Mouse (Mus musculus) c-Kit-positive CD71-negative TER-119-negative erythroid progenitor cells, embryonic 14.5 days (primary cell): ENCODE results near the gene Vps39.

Source experiments
- DNase-seq: peaks from one replicate; pipeline ENCODE4 v3.0.0-alpha.2; 2013; ENCODE audit warnings: low read depth

The Vps39 gene

DNA sequence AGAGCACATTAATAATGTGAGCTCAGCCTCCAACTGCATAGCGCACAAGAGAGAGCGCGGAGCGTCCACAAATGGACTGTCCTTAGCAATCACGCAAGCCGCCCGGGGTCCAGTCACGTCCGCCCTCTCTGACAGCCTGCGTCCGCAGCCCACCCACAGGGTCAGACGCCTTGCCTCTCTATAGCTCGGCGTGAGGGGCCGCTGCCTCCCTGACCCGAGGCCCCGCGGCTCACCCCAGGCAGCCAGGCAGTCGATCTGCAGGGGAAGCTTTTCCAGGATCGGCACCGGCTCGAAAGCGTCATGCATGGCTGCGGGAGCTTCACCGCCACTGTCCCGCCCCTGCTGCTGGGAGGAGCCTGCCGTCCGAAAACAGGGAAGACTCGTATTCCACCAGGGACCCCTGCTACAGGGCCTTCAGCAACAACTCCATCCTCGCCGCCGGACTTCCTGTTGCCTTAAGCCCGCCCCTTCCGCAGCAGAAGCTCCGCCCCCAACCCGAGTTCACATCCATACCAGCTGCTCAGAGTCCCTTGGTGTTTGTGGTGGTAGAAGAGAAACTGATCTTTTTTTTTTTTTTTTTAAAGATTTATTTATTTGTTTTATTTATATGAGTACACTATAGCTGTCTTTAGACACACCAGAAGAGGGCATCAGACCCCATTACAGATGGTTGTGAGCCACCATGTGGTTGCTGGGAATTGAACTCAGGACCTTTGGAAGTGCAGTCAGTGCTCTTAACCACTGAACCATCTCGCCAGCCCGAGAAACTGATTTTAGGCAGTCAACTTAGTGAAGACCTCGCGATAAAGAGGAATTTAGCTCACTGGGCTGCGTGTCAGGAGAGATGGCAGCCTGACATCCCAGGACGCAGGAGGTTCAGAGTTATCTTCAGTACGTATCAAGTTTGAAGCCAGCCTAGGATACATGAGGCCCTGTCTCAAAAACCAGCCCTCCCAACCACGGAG lies at the start of gene Vps39:
TSS of gene Vps39 (minus strand) at position 456 of the 965 bp plus-strand sequence.
- DNase-seq, result peak; percentile 83

DNA sequence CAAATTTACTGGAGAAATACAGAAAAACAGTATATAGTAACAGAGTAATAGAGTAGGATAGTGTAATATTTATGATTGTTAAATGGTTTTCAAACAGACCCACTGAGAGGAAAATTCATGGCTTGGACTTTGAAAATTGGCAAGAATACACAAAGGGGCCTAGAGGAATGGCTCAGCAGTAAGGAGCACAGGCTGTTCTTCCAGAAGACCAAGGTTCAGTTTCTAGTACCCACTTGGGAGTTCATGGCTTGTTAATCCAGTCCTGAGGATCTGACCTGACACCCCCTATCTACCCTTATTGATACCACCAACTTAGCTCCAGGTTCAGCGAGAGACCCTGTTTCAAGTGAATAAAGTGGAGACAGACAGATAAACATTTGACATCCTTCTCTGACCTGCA lies 45.0 kb upstream of the Vps39 start:
- DNase-seq, result no peak

DNA sequence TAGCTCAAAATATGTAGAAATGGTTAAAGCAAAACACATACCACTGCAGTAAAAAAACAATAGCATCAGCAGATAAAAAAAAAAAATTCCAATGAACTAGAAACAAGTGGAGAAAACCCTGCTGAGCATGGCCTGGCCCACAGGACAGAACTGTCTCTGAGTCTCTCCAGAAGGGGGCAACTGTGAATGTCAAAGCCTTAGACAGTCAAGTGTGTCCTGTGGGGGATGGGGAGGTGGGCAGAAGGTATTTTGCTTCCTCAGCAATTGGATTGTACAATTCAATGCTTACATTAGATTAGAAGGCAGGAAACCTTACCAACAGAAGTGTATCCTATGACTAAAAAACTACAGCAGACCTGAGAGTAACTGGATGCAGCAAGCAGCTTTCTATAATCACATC lies 39.5 kb upstream of the Vps39 start:
- no peak for DNase-seq

DNA sequence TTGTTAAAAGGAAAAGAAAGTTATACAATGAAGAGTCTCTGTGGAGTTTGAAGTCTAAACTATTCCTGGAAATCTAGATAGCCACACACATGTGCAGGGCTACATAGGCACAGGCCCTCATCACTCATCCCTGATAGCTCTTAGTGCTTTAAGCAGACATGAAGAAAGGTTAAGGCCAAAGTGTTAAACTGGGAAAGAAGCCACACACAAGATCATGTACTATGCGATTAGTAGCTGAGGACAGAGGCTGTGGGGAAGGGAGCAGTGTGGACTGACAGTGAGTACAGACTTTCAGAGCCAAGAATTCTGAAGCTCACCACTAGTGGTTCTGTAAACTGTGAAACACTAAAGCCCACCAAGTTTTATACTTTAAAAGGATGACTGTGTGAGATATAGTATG lies 38.0 kb upstream of the Vps39 start:
- no peak for DNase-seq

DNA sequence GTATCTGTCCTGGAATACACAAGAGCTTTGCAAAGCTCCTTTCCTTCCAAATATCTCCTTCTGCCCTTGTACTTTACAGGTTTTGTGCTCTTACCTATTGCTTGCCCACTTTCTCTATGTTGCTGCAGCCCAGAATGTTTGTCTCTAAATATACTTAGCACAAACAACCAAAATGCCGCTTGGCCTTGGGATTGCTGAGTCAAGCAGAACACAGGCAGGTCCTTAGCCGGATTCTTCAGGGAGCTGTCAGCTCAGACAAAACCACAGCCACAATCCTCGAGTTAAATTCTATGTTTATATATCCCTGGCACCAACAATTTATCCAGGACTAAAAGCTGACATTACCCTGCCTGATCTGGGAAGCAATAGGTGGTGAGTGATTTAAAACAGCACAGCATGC lies 36.4 kb upstream of the Vps39 start:
- DNase-seq, result no peak

DNA sequence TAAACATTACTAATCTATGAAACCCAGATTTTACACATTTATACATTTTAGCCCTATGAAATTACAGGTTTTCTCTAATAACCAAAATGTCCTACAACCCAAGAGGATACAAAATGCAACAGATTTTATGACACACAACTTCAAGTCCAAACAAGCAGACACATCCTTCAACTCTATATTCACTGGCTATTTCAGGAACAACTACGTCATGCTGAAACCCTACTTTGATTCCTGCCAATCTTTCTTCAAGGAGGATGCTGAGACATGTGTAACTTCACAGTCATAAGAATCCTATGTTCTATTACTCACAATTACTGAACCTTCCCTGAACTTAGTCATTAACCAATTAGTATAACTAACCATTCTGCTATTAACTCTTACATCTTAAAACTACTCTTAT lies 34.4 kb upstream of the Vps39 start:
- no peak for DNase-seq

DNA sequence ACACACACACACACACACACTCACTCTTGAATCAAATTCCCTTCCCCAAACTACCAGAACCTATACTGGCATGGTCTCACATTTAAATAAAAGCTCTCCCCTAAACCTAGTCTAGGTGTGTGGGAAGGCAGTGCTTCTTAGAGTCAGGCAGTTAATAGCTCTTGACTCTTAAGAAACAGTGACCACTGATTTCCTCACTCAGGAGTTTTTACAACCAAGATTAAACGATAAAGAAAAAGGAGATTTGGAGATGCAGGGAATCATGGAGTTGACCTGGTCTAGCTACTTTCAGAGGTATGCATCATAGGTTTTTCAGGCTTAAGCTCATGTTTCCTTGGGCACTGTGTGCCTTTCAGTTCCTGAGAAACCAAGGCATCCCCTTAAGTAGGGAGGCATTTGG lies 33.3 kb upstream of the Vps39 start:
- DNase-seq, result no peak

DNA sequence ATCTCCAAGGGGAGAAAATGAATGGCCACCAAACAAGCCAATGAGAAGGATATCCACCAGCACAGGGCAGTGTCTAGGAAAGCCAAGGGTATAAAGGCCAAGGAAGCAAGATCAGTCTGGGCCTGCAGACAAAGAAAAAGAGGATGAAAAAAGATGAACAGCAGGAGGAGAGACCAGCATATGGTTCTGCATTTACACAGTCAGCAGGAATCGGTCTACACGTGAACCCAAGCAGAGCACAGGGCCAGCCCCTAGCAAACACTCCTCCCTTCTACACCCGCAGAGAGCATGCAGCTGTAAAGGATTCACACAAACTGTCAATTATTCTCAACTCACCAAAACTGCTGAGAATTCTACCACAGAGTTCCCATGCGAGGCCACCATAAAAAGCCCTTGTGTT lies 20.9 kb upstream of the Vps39 start:
- no peak for DNase-seq

DNA sequence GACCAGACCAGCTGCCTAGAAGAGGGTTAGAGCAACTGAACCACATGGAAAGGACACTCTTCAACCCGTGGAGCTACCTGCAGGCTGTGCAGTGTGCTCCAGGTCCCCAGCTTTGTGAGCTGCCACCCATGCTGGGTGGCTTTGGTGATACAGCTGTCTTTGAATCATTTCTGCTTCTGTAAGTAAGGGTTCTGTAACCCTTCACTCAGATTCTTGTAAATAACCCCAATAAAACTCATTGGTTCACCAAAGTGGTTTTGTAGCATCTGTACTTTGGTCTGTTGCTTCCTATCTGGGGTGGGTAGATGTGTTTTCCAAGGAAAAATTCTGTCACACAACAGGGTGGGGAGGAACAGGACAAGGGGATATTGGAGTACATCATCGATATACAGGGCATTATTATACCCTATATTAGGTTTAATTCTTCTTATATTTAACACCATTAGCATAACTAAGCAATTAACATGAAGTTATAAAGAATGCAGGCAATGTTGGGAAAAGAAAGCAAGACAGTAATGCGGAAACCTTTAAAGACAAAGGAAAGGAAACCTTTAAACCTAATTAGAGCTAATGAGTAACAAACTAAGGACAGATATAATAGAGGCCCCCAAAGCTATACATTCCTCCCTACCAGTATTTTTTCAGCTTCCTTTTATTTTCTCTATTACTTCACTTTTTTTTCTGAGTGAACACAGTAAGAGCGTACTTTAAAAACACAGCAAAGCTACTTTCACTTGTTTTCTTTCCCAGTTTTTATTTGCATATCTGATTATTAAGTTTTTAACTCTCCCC lies 14.7 kb upstream of the Vps39 start:
- DNase-seq, result no peak

DNA sequence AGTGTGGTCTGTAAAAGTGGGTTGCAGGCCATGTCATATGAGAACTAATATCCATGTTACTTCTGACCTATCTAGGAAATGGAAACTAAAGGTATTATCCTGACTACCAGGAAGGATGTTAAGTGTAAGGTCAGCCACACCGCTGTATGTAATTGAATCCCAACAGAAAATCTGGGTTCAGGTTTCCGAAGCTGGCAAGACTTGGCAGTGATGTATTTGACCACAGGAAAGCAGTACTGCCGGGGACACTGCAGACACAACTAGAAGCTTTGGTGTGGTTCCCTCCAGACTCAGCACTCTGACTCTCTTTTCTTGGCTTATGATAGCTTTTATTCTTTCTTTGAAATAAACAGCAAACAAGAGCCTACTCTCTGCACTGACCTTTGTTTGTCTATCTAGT lies 13.6 kb upstream of the Vps39 start:
- no peak for DNase-seq

DNA sequence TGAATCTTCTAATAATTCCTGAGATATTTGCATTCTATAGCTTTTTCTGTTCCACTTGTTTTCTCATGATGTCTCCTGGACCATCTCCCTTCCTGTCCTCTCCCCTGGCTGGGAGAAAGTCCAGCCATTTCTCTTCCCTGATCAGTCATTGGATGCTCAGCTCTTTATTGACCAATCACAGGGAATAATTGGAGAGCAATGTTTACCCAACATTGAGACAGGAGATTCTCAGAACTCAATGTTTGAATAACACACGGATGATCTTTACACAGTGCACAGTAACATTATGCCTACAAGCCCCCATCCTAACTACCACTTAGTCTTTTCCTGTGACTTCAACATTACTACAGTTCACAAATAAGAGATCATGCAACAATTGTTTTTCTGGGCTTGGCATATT lies 7.5 kb upstream of the Vps39 start:
- DNase-seq, result no peak

DNA sequence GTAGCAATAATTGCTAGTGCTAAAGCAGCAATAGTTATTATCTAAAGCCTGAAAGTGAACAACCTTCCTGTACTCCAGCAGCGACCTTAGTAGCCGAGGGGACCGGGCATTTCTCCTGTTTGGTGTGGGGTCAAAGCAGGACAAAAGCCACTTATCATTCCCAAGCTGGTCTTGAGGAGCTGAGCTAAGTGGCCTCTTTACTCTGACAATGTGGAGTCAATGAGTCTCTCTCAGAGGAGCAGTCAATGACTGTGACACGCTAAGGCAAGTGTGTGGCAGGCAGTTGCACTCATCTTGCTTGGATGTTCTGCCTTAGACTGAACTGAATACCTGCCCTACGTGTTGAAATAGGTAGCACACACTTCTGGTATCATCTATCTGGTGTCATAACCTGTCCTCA lies 1.6 kb downstream of the Vps39 start:
- DNase-seq, result no peak

DNA sequence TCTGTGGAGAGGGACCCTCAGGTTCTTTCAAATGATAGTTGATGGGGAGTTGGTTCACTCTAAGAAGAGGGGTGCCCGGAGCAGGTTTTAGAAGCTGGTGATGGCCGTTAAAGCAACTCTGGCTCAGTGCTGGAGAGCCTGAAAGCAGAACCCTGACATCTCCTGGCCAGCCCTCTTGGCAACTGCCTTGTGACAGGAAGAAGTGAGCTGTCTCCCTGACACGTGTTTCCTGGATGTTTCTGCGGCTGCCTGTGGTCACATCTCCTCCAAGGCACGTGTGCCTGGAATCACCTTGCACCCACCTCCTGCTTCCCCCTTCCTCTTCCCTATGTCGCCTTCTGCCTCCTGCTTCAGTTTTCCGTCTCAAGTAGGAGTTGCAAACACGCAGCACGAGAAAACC lies 4.8 kb downstream of the Vps39 start:
- DNase-seq, result no peak

DNA sequence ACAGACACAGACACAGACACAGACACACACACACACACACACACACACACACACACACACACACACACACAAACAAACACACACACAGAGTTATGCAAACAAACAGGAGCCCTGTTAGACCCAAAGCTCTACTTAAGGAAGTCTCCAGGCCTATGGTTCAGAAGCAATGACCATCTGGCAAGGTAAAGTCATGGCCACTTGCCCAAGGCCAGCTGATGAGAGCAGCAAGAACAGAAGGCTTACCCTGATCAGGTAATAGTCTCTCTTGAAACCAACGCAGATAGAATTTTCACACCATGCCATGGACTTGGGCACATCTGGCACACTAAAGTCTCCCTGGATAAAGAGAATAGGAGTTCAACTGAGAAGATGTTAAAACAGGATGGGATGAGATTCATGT lies 11.2 kb downstream of the Vps39 start:
- DNase-seq, result no peak

DNA sequence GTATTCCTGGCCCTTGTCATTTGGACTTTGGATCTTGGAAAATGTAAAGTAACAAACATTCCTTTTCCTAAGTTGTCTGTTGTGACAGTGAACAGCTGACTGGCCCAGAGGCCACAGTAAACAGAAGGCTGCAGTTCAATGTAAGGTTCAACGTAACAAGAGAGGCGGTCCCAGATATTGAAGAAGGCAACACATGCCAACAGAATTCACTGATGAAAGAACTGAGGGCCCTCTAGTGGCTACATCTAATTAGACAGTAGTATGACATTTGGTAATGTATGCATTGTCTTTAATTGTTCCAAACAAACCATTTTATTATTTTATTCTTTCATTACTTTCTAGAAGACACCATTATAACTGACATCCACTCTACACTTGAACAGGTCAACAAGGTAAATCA lies 15.1 kb downstream of the Vps39 start:
- no peak for DNase-seq

DNA sequence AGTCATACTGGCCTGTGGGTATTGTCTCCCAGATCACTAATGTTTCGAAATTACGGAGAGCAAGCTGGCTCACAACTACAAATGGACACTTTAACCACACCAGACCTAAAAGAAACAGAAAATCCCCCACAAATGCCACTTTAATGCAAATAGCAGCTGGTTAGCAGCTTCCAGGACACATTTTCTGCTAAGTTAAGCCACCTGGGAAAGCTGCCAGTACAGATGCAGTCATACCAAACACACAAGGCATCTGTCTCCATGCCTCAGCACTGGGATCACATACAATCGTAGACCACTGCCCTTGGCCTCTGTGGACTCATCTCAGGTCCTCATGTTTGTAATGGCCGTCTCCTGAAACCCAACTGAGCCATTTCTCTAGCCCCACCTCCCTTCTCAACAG lies 21.4 kb downstream of the Vps39 start:
- no peak for DNase-seq

DNA sequence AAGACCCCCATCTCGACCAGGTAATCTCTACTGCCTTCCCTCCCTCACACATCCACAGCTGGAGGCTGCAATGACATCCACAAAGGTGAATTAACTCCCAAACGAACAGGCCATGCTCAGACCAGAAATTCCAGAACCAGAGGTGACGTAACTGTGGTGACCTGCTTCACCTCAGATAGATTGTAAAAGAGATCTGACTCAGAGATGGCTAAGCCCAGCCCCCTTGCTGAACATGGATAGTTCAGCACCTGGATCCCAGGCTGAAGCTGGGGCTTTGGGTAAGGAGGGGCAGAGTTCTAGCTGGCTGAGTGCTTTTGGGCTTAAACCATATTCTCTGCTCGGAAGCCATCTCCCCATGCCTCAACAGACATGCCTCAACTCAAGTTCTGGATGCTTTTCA lies 37.9 kb downstream of the Vps39 start:
- no peak for DNase-seq

DNA sequence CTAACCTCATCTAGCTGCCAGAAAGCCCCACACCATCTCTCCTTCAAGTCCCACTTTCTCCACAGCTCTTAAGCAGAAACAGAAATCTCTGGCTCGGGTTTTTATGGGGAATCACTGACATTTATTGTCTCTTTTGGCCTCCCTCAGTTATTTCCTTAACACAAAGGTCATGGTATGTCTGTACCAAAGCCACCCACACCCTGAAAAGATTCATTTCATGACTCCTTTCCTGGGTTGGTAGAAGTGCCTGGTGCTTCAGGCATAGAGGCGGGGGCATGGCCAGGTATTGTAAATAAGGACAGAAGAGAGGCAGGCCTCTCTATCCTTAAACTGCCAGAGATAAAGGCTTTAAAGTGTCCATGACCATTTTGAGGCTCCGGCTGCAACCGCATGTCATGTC lies 38.5 kb downstream of the Vps39 start:
- no peak for DNase-seq

DNA sequence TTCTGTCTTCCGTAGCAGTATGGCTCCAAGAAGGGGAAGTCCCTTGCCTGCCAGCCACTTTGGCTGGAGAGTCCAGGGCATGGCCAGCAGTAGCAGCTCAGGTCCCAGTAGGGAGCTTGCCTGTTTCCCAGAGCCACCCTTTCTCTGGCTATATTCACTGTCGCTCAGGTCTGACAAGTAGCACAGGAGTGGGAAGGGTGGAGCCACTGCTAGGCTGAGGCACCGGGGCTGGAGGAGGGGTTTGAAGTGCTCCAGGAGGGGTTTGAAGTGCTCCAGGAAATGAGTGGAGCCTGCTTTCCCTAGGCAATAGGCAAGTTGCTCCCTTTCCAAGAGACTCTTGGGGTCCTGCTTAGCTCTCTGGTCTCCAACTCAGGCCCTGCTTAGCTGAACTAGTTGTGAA lies 39.0 kb downstream of the Vps39 start, which contains the start of gene Pla2g4f:
TSS of gene Pla2g4f (minus strand) at position 190 of the 400 bp plus-strand sequence.
- DNase-seq, result no peak

DNA sequence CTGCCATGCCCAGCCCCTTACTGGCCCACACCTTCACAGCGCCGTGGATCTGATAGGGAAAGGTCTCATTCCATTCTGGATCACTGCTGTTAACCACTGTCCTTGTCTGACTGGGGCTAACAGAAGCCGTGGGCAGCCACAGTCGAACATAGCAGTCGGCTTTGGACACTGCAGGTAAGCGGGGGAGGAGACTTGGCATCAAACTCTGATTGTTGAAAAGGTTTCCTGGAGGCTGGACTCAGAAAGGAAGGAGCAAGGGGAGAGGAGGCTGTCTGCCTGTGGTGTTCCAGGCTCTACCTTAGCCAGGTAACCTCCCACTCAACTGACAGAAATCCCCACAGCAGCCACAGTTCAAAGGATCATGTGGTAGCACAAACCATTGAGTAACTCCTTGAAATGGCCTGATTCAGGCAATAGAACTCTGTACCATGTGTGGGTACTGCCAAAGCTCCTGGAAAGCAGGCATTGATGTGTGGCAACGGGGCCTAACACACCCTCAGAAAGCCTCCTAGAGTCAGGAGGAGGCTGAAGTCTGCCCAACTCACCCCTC lies 40.6 kb downstream of the Vps39 start:
- DNase-seq, result no peak

DNA sequence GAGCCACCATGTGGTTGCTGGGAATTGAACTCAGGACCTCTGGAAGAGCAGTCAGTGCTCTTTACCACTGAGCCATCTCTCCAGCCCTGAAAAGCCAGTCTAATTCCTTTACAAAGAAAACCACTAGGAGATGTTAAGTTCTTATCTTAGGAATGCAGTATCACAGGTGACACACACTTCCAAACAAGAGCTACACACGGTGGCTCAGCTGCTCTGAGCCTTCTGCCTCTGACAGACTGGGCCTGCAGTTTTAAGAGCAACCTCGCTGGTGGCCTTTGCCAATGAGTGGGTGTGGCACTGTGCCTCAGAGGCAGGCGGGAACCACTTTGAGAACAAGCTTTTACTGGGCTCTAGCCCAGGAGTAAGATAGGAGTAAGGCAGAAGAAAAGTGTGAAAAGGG lies 48.8 kb downstream of the Vps39 start:
- DNase-seq, result no peak

DNA sequence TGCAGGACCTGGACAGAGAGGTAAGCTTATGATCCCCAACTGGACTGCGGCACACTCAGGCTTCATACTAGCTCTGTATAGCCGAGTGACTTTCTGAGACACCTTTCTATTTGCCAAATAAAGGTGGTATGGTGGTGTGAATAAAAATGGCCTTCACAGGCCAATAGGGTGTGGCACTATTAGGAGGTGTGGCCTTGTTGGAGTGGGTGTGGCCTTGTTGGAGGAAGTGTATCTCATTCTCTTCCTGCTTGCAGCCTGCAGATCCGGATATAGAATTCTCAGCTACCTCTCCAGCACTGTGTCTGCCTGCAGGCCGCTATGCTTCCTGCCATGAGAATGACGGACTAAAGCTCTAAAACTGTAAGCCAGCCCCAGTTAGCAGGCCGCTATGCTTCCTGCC lies 51.9 kb downstream of the Vps39 start:
- no peak for DNase-seq

DNA sequence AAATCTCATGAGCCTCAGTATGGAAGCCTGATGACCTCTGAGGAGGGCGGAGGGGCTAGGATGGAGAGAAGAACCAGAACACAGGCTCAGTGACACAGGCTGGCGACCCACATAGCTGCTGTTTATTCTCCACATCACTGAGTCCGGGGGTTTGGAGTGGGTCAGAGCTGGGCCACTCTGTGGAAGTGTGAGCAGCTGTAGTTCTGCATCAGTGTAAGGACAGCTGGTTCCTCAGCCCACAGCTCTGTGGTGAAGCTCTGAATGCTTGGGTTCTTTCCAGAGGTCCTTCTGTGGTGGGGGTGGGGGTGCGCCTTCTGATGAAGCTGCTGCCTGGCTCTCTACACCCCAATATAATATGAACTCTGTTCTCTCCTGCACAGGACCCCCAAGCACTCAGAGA lies 53.1 kb downstream of the Vps39 start:
- no peak for DNase-seq
